Mouse (Mus musculus) MEL (cell line): Measurements from ENCODE around the gene C77080. TPM values are rescaled to one million over a fixed set of nuclear protein-coding genes. Genes with fewer than 3 reads are reported as not detected.

ENCODE experiments used
- DNase-seq: peaks from one replicate; pipeline ENCODE4 v3.0.0; 2011; ENCODE audit warnings: low read depth, low spot score
- H3K27ac ChIP-seq: 2 replicates; pipeline ENCODE4 v1.5.1; 2012; ENCODE audit warnings: low read depth, mild to moderate bottlenecking, control low read depth, low read length, moderate library complexity; ENCODE audit not compliant: control insufficient read depth
- H3K27me3 ChIP-seq, 2 experiments: fragments of 150-350 bp in 1 of 2; sonication (generic) in 1 of 2; 2 replicates each; pipeline ENCODE4 v1.6.1; 2012; ENCODE audit warnings: low read length in 2 of 2, mild to moderate bottlenecking in 2 of 2, improper control_type of control experiment in 1 of 2, moderate library complexity in 1 of 2; ENCODE audit not compliant: insufficient read depth in 2 of 2, control insufficient read depth in 1 of 2
- H3K36me3 ChIP-seq, 2 experiments: 2 replicates each; pipeline ENCODE4 v1.6.1; 2012 to 2014; ENCODE audit warnings: low read length in 2 of 2, improper control_type of control experiment in 1 of 2, inconsistent platforms in 1 of 2, mild to moderate bottlenecking in 1 of 2; ENCODE audit not compliant: insufficient read depth in 2 of 2, control insufficient read depth in 1 of 2
- H3K4me1 ChIP-seq, 2 experiments: fragments of 150-350 bp in 1 of 2; sonication (generic) in 1 of 2; 2 replicates each; pipeline ENCODE4 v1.6.1; 2012; ENCODE audit warnings: low read length in 2 of 2, improper control_type of control experiment in 1 of 2, mild to moderate bottlenecking in 1 of 2; ENCODE audit not compliant: insufficient read depth in 2 of 2, control insufficient read depth in 1 of 2
- H3K4me3 ChIP-seq, 2 experiments: fragments of 150-350 bp in 1 of 2; sonication (generic) in 1 of 2; 2 replicates each; pipeline ENCODE4 v1.5.1; 2012; ENCODE audit warnings: low read depth in 2 of 2, low read length in 2 of 2, mild to moderate bottlenecking in 2 of 2, moderate library complexity in 2 of 2, control low read depth in 1 of 2, improper control_type of control experiment in 1 of 2; ENCODE audit not compliant: control insufficient read depth in 1 of 2, insufficient read depth in 1 of 2
- H3K79me2 ChIP-seq: 2 replicates; pipeline ENCODE4 v1.6.1; 2012; ENCODE audit warnings: mild to moderate bottlenecking, low read length, moderate library complexity; ENCODE audit not compliant: control insufficient read depth, poor library complexity, insufficient read depth
- H3K9ac ChIP-seq: 2 replicates; pipeline ENCODE4 v1.6.1; 2012; ENCODE audit warnings: low read depth, mild to moderate bottlenecking, control low read depth, low read length, moderate library complexity; ENCODE audit not compliant: control insufficient read depth, poor library complexity, severe bottlenecking
- H3K9me3 ChIP-seq: fragments of 150-350 bp; sonication (generic); replicated peaks from 2 replicates; pipeline ENCODE4 v1.6.1; 2012; ENCODE audit warnings: mild to moderate bottlenecking, low read length, improper control_type of control experiment, moderate library complexity; ENCODE audit not compliant: insufficient read depth
- CHD1 ChIP-seq: IDR thresholded peaks from 2 replicates; pipeline ENCODE4 v1.6.1; 2012; ENCODE audit warnings: low read depth, mild to moderate bottlenecking, inconsistent platforms, low read length, improper control_type of control experiment
- CHD2 ChIP-seq: IDR thresholded peaks from 2 replicates; pipeline ENCODE4 v1.6.1; 2011; ENCODE audit warnings: low read length, improper control_type of control experiment
- E2F4 ChIP-seq: IDR thresholded peaks from 2 replicates; pipeline ENCODE4 v1.6.1; 2011; ENCODE audit warnings: low read depth, low read length, improper control_type of control experiment, borderline replicate concordance
- ELF1 ChIP-seq: IDR thresholded peaks from 2 replicates; pipeline ENCODE4 v1.6.1; 2014; ENCODE audit warnings: low read depth, mild to moderate bottlenecking, inconsistent platforms, low read length, improper control_type of control experiment, moderate library complexity
- EP300 ChIP-seq, 2 experiments: IDR thresholded peaks; 2 replicates each; pipeline ENCODE4 v1.6.1; 2011; ENCODE audit warnings: improper control_type of control experiment in 2 of 2, low read length in 2 of 2, low read depth in 1 of 2, mild to moderate bottlenecking in 1 of 2
- GABPA ChIP-seq: IDR thresholded peaks from 2 replicates; pipeline ENCODE4 v1.6.1; 2012; ENCODE audit warnings: low read depth, mild to moderate bottlenecking, inconsistent platforms, low read length, improper control_type of control experiment, moderate library complexity
- GATA1 ChIP-seq: IDR thresholded peaks from 2 replicates; pipeline ENCODE4 v1.6.1; 2011; ENCODE audit warnings: low read depth, low read length, improper control_type of control experiment
- HCFC1 ChIP-seq: IDR thresholded peaks from 2 replicates; pipeline ENCODE4 v1.6.1; 2012; ENCODE audit warnings: low read depth, mild to moderate bottlenecking, inconsistent platforms, low read length, improper control_type of control experiment, moderate library complexity
- JUND ChIP-seq: IDR thresholded peaks from 2 replicates; pipeline ENCODE4 v1.6.1; 2011; ENCODE audit warnings: low read depth, mild to moderate bottlenecking, improper control_type of control experiment, low read length
- KAT2A ChIP-seq: conservative IDR thresholded peaks from 2 replicates; pipeline ENCODE4 v1.6.1; 2012; ENCODE audit warnings: low read depth, low read length, improper control_type of control experiment, inconsistent platforms
- MAFK ChIP-seq: IDR thresholded peaks from 2 replicates; pipeline ENCODE4 v1.6.1; 2011; ENCODE audit warnings: low read depth, mild to moderate bottlenecking, low read length, improper control_type of control experiment, borderline replicate concordance
- MAX ChIP-seq: IDR thresholded peaks from 2 replicates; pipeline ENCODE4 v1.6.1; 2011; ENCODE audit warnings: low read length, improper control_type of control experiment
- MAZ ChIP-seq: IDR thresholded peaks from 2 replicates; pipeline ENCODE4 v1.6.1; 2012; ENCODE audit warnings: low read depth, mild to moderate bottlenecking, inconsistent platforms, low read length, improper control_type of control experiment
- MYB ChIP-seq: IDR thresholded peaks from 2 replicates; pipeline ENCODE4 v1.6.1; 2011; ENCODE audit warnings: mild to moderate bottlenecking, low read depth, low read length, improper control_type of control experiment
- MYC ChIP-seq: IDR thresholded peaks from 2 replicates; pipeline ENCODE4 v1.6.1; 2011; ENCODE audit warnings: low read depth, mild to moderate bottlenecking, low read length, improper control_type of control experiment, moderate library complexity
- POLR2A ChIP-seq, 2 experiments: IDR thresholded peaks; 2 replicates each; pipeline ENCODE4 v1.6.1; 2011 to 2012; ENCODE audit warnings: low read length in 2 of 2, mild to moderate bottlenecking in 2 of 2, control low read depth in 1 of 2, improper control_type of control experiment in 1 of 2, low read depth in 1 of 2, moderate library complexity in 1 of 2; ENCODE audit not compliant: control insufficient read depth in 1 of 2, insufficient read depth in 1 of 2, poor library complexity in 1 of 2
- POLR2AphosphoS2 ChIP-seq: IDR thresholded peaks from 2 replicates; pipeline ENCODE4 v1.6.1; 2011; ENCODE audit warnings: low read length, improper control_type of control experiment
- POLR2AphosphoS5 ChIP-seq: IDR thresholded peaks from 2 replicates; pipeline ENCODE4 v1.6.1; 2012; ENCODE audit warnings: low read depth, borderline replicate concordance, mild to moderate bottlenecking, inconsistent platforms, low read length, moderate library complexity, mixed read lengths
- RCOR1 ChIP-seq: IDR thresholded peaks from 2 replicates; pipeline ENCODE4 v1.6.1; 2012; ENCODE audit warnings: low read depth, mild to moderate bottlenecking, inconsistent platforms, low read length, improper control_type of control experiment
- SIN3A ChIP-seq: IDR thresholded peaks from 2 replicates; pipeline ENCODE4 v1.6.1; 2012; ENCODE audit warnings: low read length, improper control_type of control experiment, inconsistent platforms
- SMC3 ChIP-seq: IDR thresholded peaks from 2 replicates; pipeline ENCODE4 v1.6.1; 2011; ENCODE audit warnings: low read depth, low read length, improper control_type of control experiment
- TCF12 ChIP-seq: IDR thresholded peaks from 2 replicates; pipeline ENCODE4 v1.6.1; 2014; ENCODE audit warnings: low read depth, mild to moderate bottlenecking, inconsistent platforms, low read length, improper control_type of control experiment, moderate library complexity
- UBTF ChIP-seq: IDR thresholded peaks from 2 replicates; pipeline ENCODE4 v1.6.1; 2012; ENCODE audit warnings: low read depth, mild to moderate bottlenecking, inconsistent platforms, low read length, improper control_type of control experiment, moderate library complexity, borderline replicate concordance; ENCODE audit not compliant: insufficient read depth
- USF1 ChIP-seq: IDR thresholded peaks from 2 replicates; pipeline ENCODE4 v1.6.1; 2014; ENCODE audit warnings: low read depth, mild to moderate bottlenecking, inconsistent platforms, low read length, improper control_type of control experiment, moderate library complexity
- USF2 ChIP-seq, 2 experiments: IDR thresholded peaks; 2 replicates each; pipeline ENCODE4 v1.6.1; 2011 to 2012; ENCODE audit warnings: improper control_type of control experiment in 2 of 2, low read length in 2 of 2, borderline replicate concordance in 1 of 2, inconsistent platforms in 1 of 2, low read depth in 1 of 2, mild to moderate bottlenecking in 1 of 2; ENCODE audit not compliant: insufficient read depth in 1 of 2
- ZC3H11A ChIP-seq: IDR thresholded peaks from 2 replicates; pipeline ENCODE4 v1.6.1; 2012; ENCODE audit warnings: low read depth, mild to moderate bottlenecking, inconsistent platforms, low read length, improper control_type of control experiment
- ZMIZ1 ChIP-seq: IDR thresholded peaks from 2 replicates; pipeline ENCODE4 v1.6.1; 2012; ENCODE audit warnings: low read depth, mild to moderate bottlenecking, inconsistent platforms, low read length, improper control_type of control experiment, moderate library complexity
- ZNF384 ChIP-seq: IDR thresholded peaks from 2 replicates; pipeline ENCODE4 v1.6.1; 2012; ENCODE audit warnings: low read depth, mild to moderate bottlenecking, inconsistent platforms, low read length, improper control_type of control experiment
- polyA plus RNA-seq, 2 experiments: library from polyadenylated mRNA; stranded (reverse) in 1 of 2; unstranded in 1 of 2; fragments of >175 nt in 1 of 2; fragments of >200 nt in 1 of 2; gene quantifications; 2 replicates each; pipeline versions ENCODE4 v1.2.1 to v1.2.4; 2012; ENCODE audit warnings: low replicate concordance in 2 of 2, low read depth in 1 of 2; ENCODE audit not compliant: insufficient read length in 2 of 2, insufficient read depth in 1 of 2, missing spikeins in 1 of 2
- total RNA-seq: library from RNA; depleted of rRNA; stranded (reverse); fragments of 300-350 nt; gene quantifications from 2 replicates; pipeline ENCODE4 v1.2.3, GENCODE M21; 2012

C77080 gene
- total and polyA plus RNA-seq, 3 experiments, result 0.92 to 6.9 TPM; not detected in 1

GRCm38 (mm10) chr4:129266191-129266590 lies 5.0 kb upstream of the C77080 start:
- Histone ChIP-seq H3K4me1 (peaks cover 5 to 15% of the 10 kb centered on the region in 2 experiments; a peak in 3 of 4 replicates), H3K27ac (no peak overlapping the region), H3K9ac (no peak overlapping the region), H3K27me3 (no peaks in the 10 kb centered on the region), H3K36me3 (peaks cover 0 to 5% of the 10 kb centered on the region in 2 experiments; a peak in 2 of 4 replicates)
- no peak for DNase-seq
- TF ChIP-seq GABPA (no peak), MYB (no peak), RCOR1 (no peak), UBTF (no peak), MAX (no peak), MAFK (no peak), TCF12 (no peak), ZC3H11A (no peak), USF1 (no peak), KAT2A (no peak), CHD1 (no peak), GATA1 (no peak), ZMIZ1 (no peak), CHD2 (no peak)
- TF ChIP-seq, all 39 proteins: peak for 0
- Histone ChIP-seq H3K79me2 (no peaks in the 10 kb centered on the region), H3K9me3 (no peaks in the 10 kb centered on the region), H3K4me3 (no peak overlapping the region)

GRCm38 (mm10) chr4:129263225-129264021 lies 2.2 kb upstream of the C77080 start:
- Histone ChIP-seq H3K79me2 (no peaks in the 10 kb centered on the region), H3K27ac (peak overlapping the region; percentile 11; the same call in 1 of the 2 replicates), H3K4me3 (peak overlapping the region; percentile 23 to 40; a peak in 3 of 4 replicates), H3K9me3 (no peaks in the 10 kb centered on the region), H3K9ac (peak overlapping the region; percentile 46), H3K36me3 (peaks cover 0 to 5% of the 10 kb centered on the region in 2 experiments; a peak in 2 of 4 replicates), H3K4me1 (peaks cover 5 to 15% of the 10 kb centered on the region in 2 experiments; a peak in 3 of 4 replicates), H3K27me3 (no peaks in the 10 kb centered on the region)
- DNase-seq, result peak; percentile 84
- no peak for TF ChIP-seq MYB
- TF ChIP-seq USF1, result peak; percentile 70
- peak; percentile 89 for TF ChIP-seq MAX
- TF ChIP-seq MAFK, result peak; percentile 33; the same call in 1 of the 2 replicates
- TF ChIP-seq JUND, result peak; percentile 66; the same call in 1 of the 2 replicates
- no peak for TF ChIP-seq E2F4
- no peak for TF ChIP-seq POLR2AphosphoS2
- no peak; the same call in 1 of the 2 replicates for TF ChIP-seq HCFC1
- TF ChIP-seq GATA1, result peak; percentile 59
- peak; percentile 54; the same call in 1 of the 2 replicates for TF ChIP-seq MAZ
- TF ChIP-seq POLR2A (IDR thresholded peaks at IDR 0.05; ENCODE audit: control insufficient read depth in 1 of 2, insufficient read depth in 1 of 2, low read depth in 1 of 2, low read length in 2 of 2, poor library complexity in 1 of 2), result peak in 1 of 2 experiments; percentile 37; a peak in 1 of 4 replicates
- TF ChIP-seq EP300 (IDR thresholded peaks at IDR 0.05; ENCODE audit: low read depth in 1 of 2, low read length in 2 of 2), result peak; percentile 65 to 84
- TF ChIP-seq MYC, result peak; percentile 93
- no peak for TF ChIP-seq USF2 (IDR thresholded peaks at IDR 0.05; ENCODE audit: borderline replicate concordance in 1 of 2, insufficient read depth in 1 of 2, low read depth in 1 of 2, low read length in 2 of 2)
- peak; percentile 48; the same call in 1 of the 2 replicates for TF ChIP-seq ELF1
- peak; percentile 82 for TF ChIP-seq SIN3A
- no peak for TF ChIP-seq SMC3
- TF ChIP-seq ZC3H11A, result no peak
- 0 out of 2 replicates have a peak, but pooled peaks have one; percentile 39 for TF ChIP-seq CHD1
- peak; percentile 79 for TF ChIP-seq TCF12
- no peak for TF ChIP-seq ZNF384
- no peak for TF ChIP-seq POLR2AphosphoS5
- no peak for TF ChIP-seq UBTF
